Mouse (Mus musculus) lung, adult 18-20 months (tissue): ENCODE data around the gene Lmbr1l.

Experiments
- DNase-seq, 2 experiments: peaks; one replicate each; pipeline ENCODE4 v3.0.0; 2022; ENCODE audit warnings: mixed read lengths in 2 of 2

The Lmbr1l gene

GRCm38 (mm10) chr15:98894746-98895634, 23.0 kb downstream of the Lmbr1l start:
- DNase-seq = peak; percentile 42 to 47

GRCm38 (mm10) chr15:98893940-98894745, 23.9 kb downstream of the Lmbr1l start, which contains the start of gene Rhebl1:
Gene Rhebl1 (minus strand): TSS chr15:98894540.
- DNase-seq = peak; percentile 49 to 52

GRCm38 (mm10) chr15:98893036-98893435, 25.0 kb downstream of the Lmbr1l start:
- no peak for DNase-seq

GRCm38 (mm10) chr15:98891907-98892606, 26.0 kb downstream of the Lmbr1l start:
- DNase-seq = peak; percentile 74 to 84

- no peak for DNase-seq
These were observed 26.8 kb downstream of the Lmbr1l start for GRCm38 (mm10) chr15:98891198-98891742.

- no peak for DNase-seq
These were observed 30.5 kb downstream of the Lmbr1l start for GRCm38 (mm10) chr15:98887526-98887925.

GRCm38 (mm10) chr15:98886667-98887387, 31.2 kb downstream of the Lmbr1l start:
- DNase-seq = no peak

GRCm38 (mm10) chr15:98884106-98884505, 33.9 kb downstream of the Lmbr1l start:
- DNase-seq = no peak

GRCm38 (mm10) chr15:98883661-98884060, 34.4 kb downstream of the Lmbr1l start:
- DNase-seq = no peak

- no peak for DNase-seq
These were observed 36.4 kb downstream of the Lmbr1l start for GRCm38 (mm10) chr15:98881656-98882008.

- DNase-seq = peak; percentile 95 to 97
These were observed 36.9 kb downstream of the Lmbr1l start for GRCm38 (mm10) chr15:98880978-98881655.

- DNase-seq = peak; percentile 25 to 71
These were observed 40.7 kb downstream of the Lmbr1l start for GRCm38 (mm10) chr15:98877331-98877730.

- peak; percentile 93 for DNase-seq
These were observed 45.8 kb downstream of the Lmbr1l start for GRCm38 (mm10) chr15:98871916-98872888.

- peak; percentile 25 to 38 for DNase-seq
These were observed 46.7 kb downstream of the Lmbr1l start, which contains the start of gene Kmt2d for GRCm38 (mm10) chr15:98871070-98871915. Gene Kmt2d (minus strand): TSS chr15:98871204.

- DNase-seq = peak; percentile 26 to 33
These were observed 47.6 kb downstream of the Lmbr1l start for GRCm38 (mm10) chr15:98870179-98871069.

GRCm38 (mm10) chr15:98869342-98870178, 48.5 kb downstream of the Lmbr1l start:
- DNase-seq = peak; percentile 58 to 74
